Mouse (Mus musculus): ENCODE measurements around the gene P3h4.

- no peak for TF ChIP-seq POLR2A (IDR thresholded peaks at IDR 0.05; ENCODE audit: borderline replicate concordance, insufficient read depth, low read length)
- no peak for TF ChIP-seq CTCF (IDR thresholded peaks at IDR 0.05; ENCODE audit: borderline replicate concordance, insufficient read depth, low read depth, low read length)
Observed at GRCm38 (mm10) chr11:100400842-100401241, 13.8 kb downstream of the P3h4 start.

All from cerebellum, adult 2 months (tissue).